Mouse (Mus musculus): Measurements from ENCODE around the gene Ebi3.

The Ebi3 gene

GRCm38 (mm10) chr17:56005415-56006061, 53.1 kb downstream of the Ebi3 start, which contains the start of the genes Stap2 and Mpnd:
TSS of gene Stap2 (minus strand) at chr17:56005584.
TSS of gene Mpnd (plus strand) at chr17:56005711.
- no peak for DNase-seq (ENCODE audit: low spot score in 2 of 2)

Data from left cerebral cortex, adult 9 months (tissue).